Mouse (Mus musculus): Measurements from ENCODE around the gene Stk17b.

DNA sequence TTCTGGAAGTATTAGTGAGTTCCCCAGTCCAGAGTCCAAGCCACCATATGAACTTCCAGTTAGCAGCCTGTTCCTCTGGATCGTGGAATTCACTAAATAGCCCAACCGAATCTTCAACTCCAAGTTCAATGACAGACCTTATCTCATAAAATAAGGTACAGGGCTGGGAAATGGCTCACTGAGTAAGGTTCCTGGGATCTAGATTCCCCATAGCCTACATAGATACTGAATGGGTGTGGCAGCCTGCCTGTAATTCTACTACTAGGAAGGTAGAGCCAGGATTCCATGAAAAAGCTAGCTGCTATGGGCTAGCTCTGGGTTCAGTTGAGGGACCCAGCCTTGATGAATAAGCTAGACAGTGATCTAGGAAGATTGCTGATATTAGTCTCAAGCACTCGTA, 48.4 kb downstream of the Stk17b start:
- no peak for TF ChIP-seq EP300 (optimal IDR thresholded peaks at IDR 0.05)
- TF ChIP-seq CTCF (IDR thresholded peaks at IDR 0.05; ENCODE audit: low read depth): no peak
